Mouse (Mus musculus) bone marrow macrophage, adult 2 months (primary cell): Measurements from ENCODE around the gene Tbc1d14.

Source experiments
- CTCF ChIP-seq: IDR thresholded peaks from 2 replicates; pipeline ENCODE4 v1.5.1; 2012; ENCODE audit warnings: low read depth, mild to moderate bottlenecking, low read length, moderate library complexity
- POLR2A ChIP-seq: IDR thresholded peaks from 2 replicates; pipeline ENCODE4 v1.6.1; 2012; ENCODE audit warnings: mild to moderate bottlenecking, low read depth, low read length, borderline replicate concordance

GRCm38 (mm10) chr5:36554496-36554895 lies 38.6 kb downstream of the Tbc1d14 start:
- TF ChIP-seq POLR2A (no peak), CTCF (no peak)
